Mouse (Mus musculus): Measurements from ENCODE around the gene Abcc10. TPM values are rescaled to one million over a fixed set of nuclear protein-coding genes. Genes with fewer than 3 reads are reported as not detected.

Abcc10 gene
- polyA plus RNA-seq, 1 experiment from 2014 or later, result 5.4 TPM

DNA sequence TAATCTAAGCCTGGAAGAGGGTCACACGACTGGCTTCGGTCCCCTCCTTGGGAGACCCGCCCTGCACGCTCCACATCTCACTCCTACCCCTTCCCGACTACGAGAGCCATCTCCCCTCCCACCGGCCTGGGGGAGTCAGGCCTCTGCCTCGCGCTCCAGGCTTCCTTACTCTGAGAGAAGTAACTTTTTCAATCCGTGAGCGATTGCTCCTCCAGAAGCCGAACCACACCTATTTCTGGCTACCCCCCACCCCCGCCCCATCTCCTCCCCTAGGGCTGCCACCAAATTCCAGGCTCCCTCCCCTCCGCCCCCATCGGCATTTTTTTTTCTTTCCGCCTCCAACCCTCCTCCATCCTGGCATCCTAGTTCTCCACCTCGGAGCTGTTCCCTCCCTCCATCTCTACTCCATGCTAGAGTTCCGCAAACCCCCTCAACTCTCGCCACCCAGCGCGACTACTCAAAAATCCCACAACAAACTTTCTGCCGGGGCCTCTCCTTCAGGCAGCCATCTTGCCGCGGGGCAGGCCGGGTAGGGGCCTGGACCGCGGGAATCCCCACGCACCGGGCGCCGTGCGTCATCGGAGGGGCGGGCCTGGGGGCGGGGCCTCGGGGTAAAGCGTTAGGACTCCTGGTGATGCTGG is 45.5 kb downstream of the Abcc10 start, which contains the start of gene Tjap1:
TSS of gene Tjap1 (minus strand) at position 544 of the 641 bp plus-strand sequence.
- H3K36me3 ChIP-seq, result peaks cover 29% of the 10 kb centered on the region
- H3K9me3 ChIP-seq, result no peaks in the 10 kb centered on the region
- no peaks in the 10 kb centered on the region for H3K27me3 ChIP-seq (ENCODE audit: insufficient read depth, poor library complexity, severe bottlenecking)
- H3K4me1 ChIP-seq, result peaks cover 28% of the 10 kb centered on the region
- peak; percentile 96 for DNase-seq (ENCODE audit: low spot score)
- peak within 1 kb of the TSS; percentile 85 for H3K4me3 ChIP-seq
- WGBS, result under 1% methylated on average over 37 of the region's 37 CpGs
- peak within 1 kb of the TSS; percentile 94 for H3K27ac ChIP-seq

DNA sequence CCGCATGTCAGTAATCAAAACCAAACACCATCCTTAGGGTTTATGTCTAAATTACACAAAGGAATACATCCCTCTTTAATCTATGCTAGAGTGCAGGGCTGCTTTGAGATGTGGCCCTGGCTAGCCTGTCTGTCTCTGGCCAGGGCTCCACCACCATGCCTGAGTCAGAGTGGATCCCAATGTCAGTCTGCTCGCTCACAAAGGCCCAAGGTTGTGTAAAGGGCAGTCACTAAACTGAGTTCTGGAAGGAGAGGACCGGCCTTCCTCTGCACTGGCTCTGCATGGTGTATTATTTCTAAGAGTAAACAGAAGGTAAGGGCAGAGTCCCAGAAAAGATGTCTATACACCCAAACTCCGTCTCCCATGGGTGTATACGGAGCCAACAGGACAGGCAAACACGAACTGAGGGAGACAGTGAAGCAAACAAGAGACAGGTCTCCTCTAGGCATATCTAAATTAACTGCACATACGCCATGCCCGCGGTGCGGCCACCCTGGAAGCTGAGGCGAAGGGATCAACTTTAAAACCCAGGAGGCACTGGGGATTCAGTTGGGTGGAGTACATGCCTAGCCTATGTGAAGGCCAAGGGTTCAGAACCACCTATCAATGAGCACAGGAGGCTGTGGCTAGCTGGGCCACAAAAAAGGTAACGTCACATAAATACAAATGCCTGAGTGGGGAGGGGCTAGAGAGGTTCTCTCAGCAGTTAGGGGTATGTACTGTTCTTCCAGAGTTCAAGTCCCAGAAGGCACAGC is 50.0 kb downstream of the Abcc10 start:
- peaks cover 46% of the 10 kb centered on the region for H3K4me1 ChIP-seq
- whole genome bisulfite sequencing, result 87% methylated on average over 12 of the region's 12 CpGs

DNA sequence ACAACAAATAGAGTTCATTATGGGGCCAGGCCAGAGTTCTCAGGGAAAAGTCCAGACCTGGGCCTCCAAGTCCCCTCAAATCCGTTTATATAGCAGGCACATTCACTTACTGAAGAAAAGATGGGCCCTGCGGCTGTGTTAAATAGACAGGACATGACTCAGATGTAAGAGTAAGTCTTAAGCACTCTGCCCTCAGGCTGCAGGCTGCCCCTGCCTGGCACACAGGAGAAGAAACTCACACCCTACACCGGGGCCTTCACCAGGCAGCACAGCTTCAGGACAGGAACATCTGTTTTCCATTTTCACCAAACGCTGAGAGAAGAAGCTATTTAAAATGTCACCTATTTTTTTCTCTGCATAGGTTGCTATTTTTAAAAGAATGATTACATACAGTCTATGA is 50.6 kb downstream of the Abcc10 start:
- H3K4me1 ChIP-seq, result peaks cover 48% of the 10 kb centered on the region
- H3K27ac ChIP-seq, result no peak overlapping the region
- no peak overlapping the region for H3K4me3 ChIP-seq
- 67% methylated on average over 4 of the region's 4 CpGs for WGBS
- H3K27me3 ChIP-seq (ENCODE audit: insufficient read depth, poor library complexity, severe bottlenecking), result no peaks in the 10 kb centered on the region
- DNase-seq (ENCODE audit: low spot score), result no peak
- H3K9me3 ChIP-seq, result no peaks in the 10 kb centered on the region
- peaks cover 62% of the 10 kb centered on the region for H3K36me3 ChIP-seq

More for the DNA sequence above, 50.0 kb downstream of the Abcc10 start:
- H3K27me3 ChIP-seq (ENCODE audit: insufficient read depth, poor library complexity, severe bottlenecking), result no peaks in the 10 kb centered on the region
- no peaks in the 10 kb centered on the region for H3K9me3 ChIP-seq
- 0 out of 2 replicates have a peak overlapping the region, but pooled peaks have one; percentile 19 for H3K27ac ChIP-seq
- DNase-seq (ENCODE audit: low spot score), result peak; percentile 69
- H3K36me3 ChIP-seq, result peaks cover 57% of the 10 kb centered on the region
- H3K4me3 ChIP-seq, result no peak overlapping the region

DNA sequence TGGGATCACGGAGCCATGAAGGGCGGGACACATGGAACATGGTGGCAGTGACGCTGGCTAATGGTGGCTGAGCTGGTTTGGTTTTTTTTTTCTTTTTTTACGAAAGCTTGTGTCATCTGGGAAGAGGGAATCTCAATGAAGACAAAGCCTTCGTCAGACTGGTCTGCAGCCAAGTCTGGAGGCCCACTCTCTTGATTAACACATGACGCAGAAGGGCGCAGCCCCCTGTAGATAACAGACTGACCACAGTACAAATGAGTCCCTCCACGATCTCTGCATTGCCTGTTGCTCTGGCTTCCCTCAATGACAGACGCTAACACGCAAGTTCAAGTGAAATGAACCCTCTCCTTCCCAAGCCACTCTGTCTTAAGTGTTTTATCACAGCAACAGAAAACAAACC is 52.6 kb downstream of the Abcc10 start:
- DNase-seq (ENCODE audit: low spot score), result no peak
- peaks cover 76% of the 10 kb centered on the region for H3K36me3 ChIP-seq
- H3K9me3 ChIP-seq, result no peaks in the 10 kb centered on the region
- peaks cover 44% of the 10 kb centered on the region for H3K4me1 ChIP-seq
- no peak overlapping the region for H3K27ac ChIP-seq
- no peak overlapping the region for H3K4me3 ChIP-seq
- H3K27me3 ChIP-seq (ENCODE audit: insufficient read depth, poor library complexity, severe bottlenecking), result no peaks in the 10 kb centered on the region
- 67% methylated on average over 10 of the region's 10 CpGs for WGBS

DNA sequence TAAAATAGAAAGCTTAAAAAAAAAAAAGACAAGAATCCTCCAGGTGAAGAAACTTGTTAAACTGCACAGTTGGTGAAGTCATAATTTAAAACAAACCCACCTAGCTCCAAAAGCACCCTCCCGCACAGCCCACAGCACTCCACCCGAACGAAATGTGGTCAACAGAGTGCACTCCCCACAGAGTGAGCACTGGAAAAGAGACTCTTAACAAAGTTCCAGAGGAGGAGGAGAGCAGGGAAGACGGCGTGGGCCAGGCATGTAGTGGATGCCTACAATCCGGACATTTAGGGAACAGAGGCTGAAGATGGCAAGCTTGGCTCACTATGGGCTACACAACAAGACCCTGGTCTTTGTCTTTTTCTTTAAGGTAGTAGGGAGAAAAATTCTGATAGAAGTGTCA is 53.1 kb downstream of the Abcc10 start:
- H3K4me3 ChIP-seq, result no peak overlapping the region
- no peaks in the 10 kb centered on the region for H3K9me3 ChIP-seq
- peaks cover 76% of the 10 kb centered on the region for H3K36me3 ChIP-seq
- peaks cover 45% of the 10 kb centered on the region for H3K4me1 ChIP-seq
- DNase-seq (ENCODE audit: low spot score), result no peak
- no peaks in the 10 kb centered on the region for H3K27me3 ChIP-seq (ENCODE audit: insufficient read depth, poor library complexity, severe bottlenecking)
- no peak overlapping the region for H3K27ac ChIP-seq
- 82% methylated on average over 6 of the region's 6 CpGs for WGBS

DNA sequence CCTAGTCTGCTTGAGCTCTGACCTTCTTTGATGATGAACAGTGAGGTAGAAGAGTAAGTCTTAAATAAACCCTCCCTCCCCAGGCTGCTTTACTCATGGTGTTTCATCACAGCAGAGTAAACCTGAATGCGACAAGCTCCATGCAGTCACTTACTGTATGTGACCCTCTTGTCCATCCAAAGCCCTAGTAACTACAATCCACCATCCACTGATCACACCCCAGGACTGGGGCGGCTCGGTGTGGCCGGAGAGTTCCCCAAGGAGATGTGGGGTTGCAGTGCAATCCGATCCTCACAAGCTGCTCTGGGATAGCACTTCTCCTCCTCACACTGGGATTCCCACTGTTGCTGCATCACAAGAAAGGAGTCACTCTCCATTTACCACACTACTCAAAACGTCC is 53.7 kb downstream of the Abcc10 start:
- Histone ChIP-seq H3K4me3 (no peak overlapping the region), H3K4me1 (peaks cover 51% of the 10 kb centered on the region), H3K36me3 (peaks cover 77% of the 10 kb centered on the region), H3K27me3 (ENCODE audit: insufficient read depth, poor library complexity, severe bottlenecking) (no peaks in the 10 kb centered on the region), H3K9me3 (no peaks in the 10 kb centered on the region), H3K27ac (no peak overlapping the region)
- WGBS, result 73% methylated on average over 6 of the region's 6 CpGs
- DNase-seq (ENCODE audit: low spot score), result no peak

DNA sequence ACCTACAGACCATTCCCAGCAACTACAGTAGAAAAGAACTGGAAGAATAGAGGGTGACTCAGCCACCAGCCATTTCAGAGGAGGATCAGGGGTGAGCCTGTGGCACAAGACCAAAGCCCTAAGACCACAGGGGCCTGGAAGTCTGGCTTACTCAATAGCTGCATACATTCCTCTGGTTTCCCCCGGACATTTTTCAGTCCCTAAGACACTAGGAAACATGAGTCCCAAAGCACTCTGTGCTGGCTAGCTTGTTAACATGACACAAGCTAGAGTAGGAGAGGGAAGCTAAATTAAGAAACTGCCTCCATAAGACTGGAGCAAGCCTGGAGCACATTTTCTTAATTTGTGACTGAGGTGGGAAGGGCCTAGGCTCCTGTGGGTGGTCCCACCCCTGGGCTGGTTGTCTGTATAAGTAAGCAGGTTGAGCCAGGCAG is 54.3 kb downstream of the Abcc10 start:
- 62% methylated on average over 1 of the region's 1 CpGs for WGBS
- no peak overlapping the region for H3K4me3 ChIP-seq
- H3K9me3 ChIP-seq, result no peaks in the 10 kb centered on the region
- H3K27me3 ChIP-seq (ENCODE audit: insufficient read depth, poor library complexity, severe bottlenecking), result no peaks in the 10 kb centered on the region
- peaks cover 54% of the 10 kb centered on the region for H3K4me1 ChIP-seq
- peaks cover 78% of the 10 kb centered on the region for H3K36me3 ChIP-seq
- H3K27ac ChIP-seq, result no peak overlapping the region
- no peak for DNase-seq (ENCODE audit: low spot score)

DNA sequence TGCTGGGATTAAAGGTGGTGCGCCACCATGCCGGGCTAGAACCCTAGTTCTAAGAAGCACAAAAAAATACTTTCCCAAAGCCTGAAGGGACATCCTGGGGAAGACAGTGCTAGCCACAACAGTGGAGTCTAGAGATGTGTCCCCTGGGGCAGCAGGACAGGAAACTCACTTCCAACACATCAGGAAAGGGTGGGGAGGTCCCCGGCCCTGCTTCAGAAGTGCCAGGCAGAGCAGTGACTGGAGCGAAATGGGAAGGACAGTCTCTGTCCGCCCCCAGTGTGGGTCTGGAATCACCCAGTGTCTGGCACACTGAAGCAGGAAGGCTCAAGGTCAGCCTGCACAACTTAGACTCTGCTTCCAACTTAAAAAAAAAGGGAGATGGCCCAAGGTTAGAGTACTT is 55.5 kb downstream of the Abcc10 start:
- WGBS, result 70% methylated on average over 5 of the region's 5 CpGs
- Histone ChIP-seq H3K27ac (no peak overlapping the region), H3K9me3 (no peaks in the 10 kb centered on the region), H3K27me3 (ENCODE audit: insufficient read depth, poor library complexity, severe bottlenecking) (no peaks in the 10 kb centered on the region), H3K36me3 (peaks cover 76% of the 10 kb centered on the region), H3K4me3 (no peak overlapping the region), H3K4me1 (peaks cover 58% of the 10 kb centered on the region)
- no peak for DNase-seq (ENCODE audit: low spot score)

DNA sequence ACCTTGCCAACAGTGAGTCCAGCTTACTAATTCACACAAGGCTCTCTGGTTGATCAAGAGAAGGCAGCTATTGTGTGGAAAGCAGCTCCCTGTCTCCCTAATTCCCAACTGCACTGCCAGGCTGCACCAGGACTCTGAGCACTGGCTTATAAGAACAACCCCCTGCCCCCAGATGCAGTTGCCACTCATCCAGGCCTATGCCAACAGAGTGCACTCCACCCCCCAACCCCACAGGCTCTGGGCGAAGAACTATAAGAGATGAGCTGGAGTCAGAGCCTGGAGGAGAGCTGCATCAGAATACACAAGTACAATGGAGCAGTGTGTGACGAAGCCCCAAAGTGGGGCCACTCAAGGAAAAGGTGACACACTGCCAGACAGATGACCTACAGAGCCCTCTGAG is 56.1 kb downstream of the Abcc10 start:
- no peak overlapping the region for H3K27ac ChIP-seq
- no peak overlapping the region for H3K4me3 ChIP-seq
- H3K4me1 ChIP-seq, result peaks cover 64% of the 10 kb centered on the region
- peaks cover 76% of the 10 kb centered on the region for H3K36me3 ChIP-seq
- 83% methylated on average over 2 of the region's 2 CpGs for WGBS
- no peaks in the 10 kb centered on the region for H3K9me3 ChIP-seq
- DNase-seq (ENCODE audit: low spot score), result no peak
- H3K27me3 ChIP-seq (ENCODE audit: insufficient read depth, poor library complexity, severe bottlenecking), result no peaks in the 10 kb centered on the region

DNA sequence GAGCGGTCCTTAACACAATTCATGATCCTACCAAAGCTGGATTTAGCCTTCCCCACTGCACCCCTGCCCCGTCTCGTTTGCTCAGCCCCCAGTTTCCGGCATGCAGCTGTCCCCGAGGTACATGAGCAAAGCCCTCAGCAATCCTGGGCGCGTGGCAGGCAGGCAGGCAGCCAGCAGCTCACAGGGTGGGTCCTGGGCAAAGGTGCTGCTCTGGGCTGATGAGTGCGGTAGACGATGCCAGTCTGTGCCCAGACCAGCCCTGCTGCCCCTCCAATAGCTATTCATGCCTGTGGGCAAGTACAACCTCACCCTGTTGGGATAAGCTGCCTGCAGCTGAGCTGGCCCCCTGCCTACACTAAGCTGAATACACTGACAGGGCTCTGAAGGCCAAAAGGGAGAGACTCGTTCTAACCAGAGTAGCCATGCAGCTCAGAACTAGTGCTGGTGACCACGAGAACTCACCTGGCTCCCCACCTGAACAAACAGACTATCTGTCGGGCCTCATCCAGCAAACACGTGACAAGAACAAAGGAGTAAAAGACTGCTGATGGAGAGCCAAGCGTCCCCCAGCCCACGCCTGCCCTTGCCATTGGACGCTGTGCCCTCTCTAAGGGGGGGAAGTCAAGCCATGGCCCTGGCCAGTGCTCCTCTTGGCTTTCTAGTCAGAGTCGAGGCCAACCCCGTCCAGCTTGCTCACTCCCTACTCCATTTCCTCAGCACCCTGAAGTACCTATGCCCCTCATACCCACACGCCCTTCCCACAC is 58.2 kb downstream of the Abcc10 start:
- Histone ChIP-seq H3K9me3 (no peaks in the 10 kb centered on the region), H3K4me3 (no peak overlapping the region), H3K27ac (no peak overlapping the region), H3K27me3 (ENCODE audit: insufficient read depth, poor library complexity, severe bottlenecking) (no peaks in the 10 kb centered on the region), H3K4me1 (peaks cover 67% of the 10 kb centered on the region), H3K36me3 (peaks cover 84% of the 10 kb centered on the region)
- 85% methylated on average over 19 of the region's 19 CpGs for WGBS
- DNase-seq (ENCODE audit: low spot score), result no peak

DNA sequence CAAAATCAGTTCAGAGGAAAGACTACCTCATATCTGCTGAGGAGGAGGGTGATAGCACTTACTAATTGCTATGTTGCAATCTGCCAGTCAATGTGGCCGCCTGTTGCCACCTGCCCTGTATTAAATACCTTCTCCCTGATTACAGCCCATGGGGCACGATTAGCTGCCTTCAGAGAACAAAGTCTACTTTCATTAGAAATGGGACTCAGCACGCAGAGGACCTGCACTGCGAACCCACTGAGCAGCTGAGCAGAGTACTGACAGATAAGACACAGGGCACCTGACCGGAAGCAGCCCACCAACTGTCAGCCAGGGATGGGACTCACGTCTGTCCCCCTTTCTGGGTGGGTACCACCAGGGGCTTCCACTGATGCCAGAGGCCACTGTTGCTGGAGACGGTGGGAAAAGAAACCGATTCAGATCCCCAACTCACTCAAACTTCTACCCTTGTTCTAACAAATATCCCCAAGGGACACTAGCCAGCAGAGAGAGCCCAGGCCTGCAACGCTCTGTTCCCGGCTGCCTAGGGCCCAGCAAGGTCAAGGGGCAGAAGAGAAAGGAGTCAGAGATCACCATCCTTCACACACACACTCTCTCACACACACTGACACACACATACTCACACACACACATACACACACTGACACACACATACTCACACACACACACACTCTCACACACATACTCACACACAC is 60.0 kb downstream of the Abcc10 start:
- Histone ChIP-seq H3K36me3 (peaks cover 88% of the 10 kb centered on the region), H3K4me3 (no peak overlapping the region), H3K27ac (no peak overlapping the region), H3K4me1 (peaks cover 53% of the 10 kb centered on the region), H3K27me3 (ENCODE audit: insufficient read depth, poor library complexity, severe bottlenecking) (no peaks in the 10 kb centered on the region), H3K9me3 (no peaks in the 10 kb centered on the region)
- DNase-seq (ENCODE audit: low spot score), result no peak
- WGBS, result 65% methylated on average over 10 of the region's 10 CpGs

DNA sequence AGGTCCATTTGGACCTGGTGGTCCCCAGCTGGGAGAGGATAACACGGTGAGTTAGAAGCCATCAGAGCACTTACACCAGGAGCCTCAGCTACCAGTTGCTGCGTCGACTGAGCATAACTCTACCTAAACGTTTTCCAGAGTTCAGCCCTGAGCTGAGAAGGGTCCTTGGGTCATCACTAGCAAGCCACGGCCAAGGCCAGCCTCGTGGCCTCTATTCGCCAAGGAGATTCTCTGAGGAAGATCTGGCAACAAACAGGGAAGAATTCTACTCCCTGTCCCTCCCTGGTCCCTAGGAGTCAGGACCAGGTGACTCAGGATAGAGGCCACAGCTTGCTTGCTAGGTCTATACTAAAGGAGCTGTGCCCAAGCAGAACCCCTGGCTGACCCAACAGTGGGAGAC is 60.6 kb downstream of the Abcc10 start:
- no peak for DNase-seq (ENCODE audit: low spot score)
- H3K4me3 ChIP-seq, result no peak overlapping the region
- WGBS, result 80% methylated on average over 7 of the region's 7 CpGs
- peaks cover 89% of the 10 kb centered on the region for H3K36me3 ChIP-seq
- no peaks in the 10 kb centered on the region for H3K27me3 ChIP-seq (ENCODE audit: insufficient read depth, poor library complexity, severe bottlenecking)
- H3K9me3 ChIP-seq, result no peaks in the 10 kb centered on the region
- H3K27ac ChIP-seq, result no peak overlapping the region
- peaks cover 48% of the 10 kb centered on the region for H3K4me1 ChIP-seq

All from heart, embryonic 10.5 days (tissue).